Mouse (Mus musculus) thymus, postnatal 36 days (tissue): ENCODE measurements around the gene Gprc5d.

Experiments used
- DNase-seq, 2 experiments: peaks; one replicate each; pipeline ENCODE4 v3.0.0; 2022; ENCODE audit warnings: mixed read lengths in 2 of 2

Gprc5d gene

GRCm38 (mm10) chr6:135065236-135065957 is 52.7 kb downstream of the Gprc5d start, which contains the start of gene Gprc5a:
TSS of gene Gprc5a (plus strand) at chr6:135065651.
- peak; percentile 8 to 26 for DNase-seq

GRCm38 (mm10) chr6:135064621-135065020 is 53.5 kb downstream of the Gprc5d start:
- no peak for DNase-seq

DNA sequence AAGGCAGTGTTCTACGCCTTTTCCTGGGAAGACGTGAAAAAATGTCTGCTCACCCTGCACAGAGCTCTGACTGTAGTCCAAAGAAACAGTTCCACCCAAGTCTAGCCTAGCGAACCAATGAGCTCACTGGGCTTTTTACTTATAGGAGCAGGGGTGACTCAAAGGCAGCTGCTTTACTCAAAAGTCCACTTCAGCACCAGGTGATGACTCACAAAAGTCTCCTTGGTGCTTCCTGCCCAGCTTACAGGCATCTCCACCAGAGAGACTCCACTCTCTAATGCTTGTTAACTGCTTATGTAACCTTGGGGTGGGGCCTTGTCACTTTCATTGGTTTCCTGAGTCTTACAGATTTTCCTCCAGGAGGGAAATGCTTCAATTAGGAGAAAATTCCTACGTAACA is 57.4 kb downstream of the Gprc5d start:
- DNase-seq, result no peak
